Mouse (Mus musculus) liver, postnatal 0 days (tissue): ENCODE data around the gene Dydc1. TPM values are rescaled to one million over a fixed set of nuclear protein-coding genes. Genes with fewer than 3 reads are reported as not detected.

Source experiments
- ATAC-seq: fragments of 200-750 bp; cut with Nextera tagmentation; 2 replicates; pipeline ENCODE4 v1.8.0; 2017; ENCODE audit warnings: mild to moderate bottlenecking, moderate library complexity
- DNase-seq: peaks from one replicate; pipeline ENCODE4 v3.0.0-alpha.2; 2016
- H3K27ac ChIP-seq: fragments of 300-500 bp; sonication (generic); 2 replicates; pipeline ENCODE4 v1.5.1; 2014; ENCODE audit warnings: antibody characterized with exemption, moderate library complexity, mild to moderate bottlenecking, low read depth
- H3K27me3 ChIP-seq: fragments of 300-500 bp; sonication (generic); 2 replicates; pipeline ENCODE4 v1.6.1; 2014; ENCODE audit warnings: low read length, control low read depth, mixed read lengths; ENCODE audit not compliant: insufficient read depth
- H3K36me3 ChIP-seq: fragments of 300-500 bp; sonication (generic); replicated peaks from 2 replicates; pipeline ENCODE4 v1.6.1; 2014; ENCODE audit warnings: mild to moderate bottlenecking, control low read depth, low read length, moderate library complexity, mixed read lengths; ENCODE audit not compliant: insufficient read depth
- H3K4me1 ChIP-seq: fragments of 300-500 bp; sonication (generic); 2 replicates; pipeline ENCODE4 v1.6.1; 2014; ENCODE audit warnings: antibody characterized with exemption, mild to moderate bottlenecking, control low read depth; ENCODE audit not compliant: insufficient read depth
- H3K4me2 ChIP-seq: fragments of 300-500 bp; sonication (generic); 2 replicates; pipeline ENCODE4 v1.6.1; 2014; ENCODE audit warnings: low read depth, mild to moderate bottlenecking, low read length, moderate library complexity, mixed read lengths
- H3K4me3 ChIP-seq: fragments of 300-500 bp; sonication (generic); 2 replicates; pipeline ENCODE4 v1.5.1; 2014; ENCODE audit warnings: low read depth, low read length
- H3K9ac ChIP-seq: fragments of 300-500 bp; sonication (generic); replicated peaks from 2 replicates; pipeline ENCODE4 v1.6.1; 2014; ENCODE audit warnings: mild to moderate bottlenecking, moderate library complexity
- H3K9me3 ChIP-seq: fragments of 300-500 bp; sonication (generic); 2 replicates; pipeline ENCODE4 v1.6.1; 2016; ENCODE audit warnings: mild to moderate bottlenecking, control low read depth, low read length, mixed read lengths
- CTCF ChIP-seq: sonication (generic); IDR thresholded peaks from 2 replicates; pipeline ENCODE4 v1.5.1; 2016; ENCODE audit warnings: antibody characterized with exemption, low read depth
- EP300 ChIP-seq: IDR thresholded peaks from 2 replicates; pipeline ENCODE4 v1.6.1; 2016; ENCODE audit warnings: antibody characterized with exemption, low read depth, mild to moderate bottlenecking
- WGBS: fragments of 180-500 bp; shearing (Covaris S2); extraction: QIAGEN DNeasy Blood & Tissue Kit; methylation state at CpG from one replicate; pipeline ENCODE4 v1.1.7; 2014; ENCODE audit not compliant: insufficient replicate concordance; 5-methylcytosine and 5-hydroxymethylcytosine counted together
- polyA plus RNA-seq: library from polyadenylated mRNA; unstranded; fragments of >200 nt; fragmentation: Nextera tagmentation; extraction: Ambion mirVana; gene quantifications from 2 replicates; pipeline ENCODE4 v1.2.1, GENCODE M21; 2015

Dydc1 gene
- polyA plus RNA-seq, 1 experiment from 2014 or later = not detected

GRCm38 (mm10) chr14:41102269-41102668 lies 29.6 kb downstream of the Dydc1 start:
- no peak overlapping the region for H3K9ac ChIP-seq
- H3K27ac ChIP-seq = peak overlapping the region; percentile 80
- H3K9me3 ChIP-seq = no peaks in the 10 kb centered on the region
- peak; percentile 41 for ATAC-seq
- no peaks in the 10 kb centered on the region for H3K4me1 ChIP-seq
- no peaks in the 10 kb centered on the region for H3K36me3 ChIP-seq
- no peak overlapping the region for H3K4me2 ChIP-seq
- no peaks in the 10 kb centered on the region for H3K27me3 ChIP-seq
- no peak overlapping the region for H3K4me3 ChIP-seq
- DNase-seq = no peak
- WGBS = 41% methylated on average over 2 of the region's 2 CpGs
- no peak for TF ChIP-seq CTCF
- peak; percentile 90 for TF ChIP-seq EP300

GRCm38 (mm10) chr14:41104853-41105444 lies 32.2 kb downstream of the Dydc1 start, which contains the start of gene Mat1a:
Gene Mat1a (plus strand): TSS chr14:41105035.
- no peaks in the 10 kb centered on the region for H3K4me1 ChIP-seq
- peak within 1 kb of the TSS; percentile 71 for H3K9ac ChIP-seq
- peak within 1 kb of the TSS; percentile 41 for H3K4me3 ChIP-seq
- no peaks in the 10 kb centered on the region for H3K27me3 ChIP-seq
- ATAC-seq (peak; percentile 84), DNase-seq (peak; percentile 70)
- H3K36me3 ChIP-seq = no peaks in the 10 kb centered on the region
- WGBS = 39% methylated on average over 10 of the region's 10 CpGs
- H3K9me3 ChIP-seq = no peaks in the 10 kb centered on the region
- H3K27ac ChIP-seq = peak within 1 kb of the TSS; percentile 87
- H3K4me2 ChIP-seq = peak within 1 kb of the TSS; percentile 56
- TF ChIP-seq CTCF = no peak
- peak; percentile 87 for TF ChIP-seq EP300

GRCm38 (mm10) chr14:41111031-41111668 lies 38.4 kb downstream of the Dydc1 start:
- ATAC-seq = 0 out of 2 replicates have a peak, but pooled peaks have one; percentile 6
- H3K27ac ChIP-seq = peak overlapping the region; percentile 31; the same call in 1 of the 2 replicates
- peaks cover 3% of the 10 kb centered on the region; the same call in 1 of the 2 replicates for H3K4me1 ChIP-seq
- 64% methylated on average over 7 of the region's 7 CpGs for WGBS
- H3K4me3 ChIP-seq = no peak overlapping the region
- no peak for DNase-seq
- 0 out of 2 replicates have a peak overlapping the region, but pooled peaks have one; percentile 16 for H3K9ac ChIP-seq
- peaks cover 9% of the 10 kb centered on the region; the same call in 1 of the 2 replicates for H3K36me3 ChIP-seq
- no peaks in the 10 kb centered on the region for H3K27me3 ChIP-seq
- peak overlapping the region; percentile 59 for H3K4me2 ChIP-seq
- TF ChIP-seq CTCF (no peak), EP300 (no peak)
- no peaks in the 10 kb centered on the region for H3K9me3 ChIP-seq

GRCm38 (mm10) chr14:41112944-41113343 lies 40.2 kb downstream of the Dydc1 start:
- H3K4me3 ChIP-seq = no peak overlapping the region
- TF ChIP-seq EP300 (peak; percentile 69), CTCF (no peak)

GRCm38 (mm10) chr14:41116271-41116670 lies 43.6 kb downstream of the Dydc1 start:
- Histone ChIP-seq H3K4me2 (no peak overlapping the region), H3K9me3 (no peaks in the 10 kb centered on the region), H3K4me3 (no peak overlapping the region), H3K27ac (peak overlapping the region; percentile 44), H3K36me3 (peaks cover 19% of the 10 kb centered on the region), H3K27me3 (no peaks in the 10 kb centered on the region), H3K9ac (no peak overlapping the region), H3K4me1 (peaks cover under 1% of the 10 kb centered on the region; the same call in 1 of the 2 replicates)
- TF ChIP-seq CTCF (no peak), EP300 (no peak)
- DNase-seq (peak; percentile 26), ATAC-seq (peak; percentile 4)
- 62% methylated on average over 3 of the region's 3 CpGs for WGBS

More at GRCm38 (mm10) chr14:41112944-41113343, 40.2 kb downstream of the Dydc1 start:
- Histone ChIP-seq H3K4me2 (no peak overlapping the region), H3K36me3 (peaks cover 12% of the 10 kb centered on the region; the same call in 1 of the 2 replicates), H3K27ac (no peak overlapping the region; the same call in 1 of the 2 replicates), H3K9me3 (no peaks in the 10 kb centered on the region), H3K4me1 (peaks cover 3% of the 10 kb centered on the region; the same call in 1 of the 2 replicates), H3K27me3 (no peaks in the 10 kb centered on the region), H3K9ac (no peak overlapping the region)
- ATAC-seq (peak; percentile 40), DNase-seq (peak; percentile 33)
- WGBS = 45% methylated on average over 4 of the region's 4 CpGs

GRCm38 (mm10) chr14:41124683-41125082 lies 52.0 kb downstream of the Dydc1 start:
- H3K9me3 ChIP-seq = no peaks in the 10 kb centered on the region
- no peak overlapping the region for H3K9ac ChIP-seq
- WGBS = 69% methylated on average over 5 of the region's 5 CpGs
- TF ChIP-seq CTCF (no peak), EP300 (no peak)
- no peak overlapping the region for H3K4me3 ChIP-seq
- H3K27ac ChIP-seq = no peak overlapping the region
- DNase-seq (peak; percentile 34), ATAC-seq (peak; percentile 53)
- H3K27me3 ChIP-seq = no peaks in the 10 kb centered on the region
- H3K4me1 ChIP-seq = no peaks in the 10 kb centered on the region
- H3K36me3 ChIP-seq = peaks cover 18% of the 10 kb centered on the region; the same call in 1 of the 2 replicates
- H3K4me2 ChIP-seq = no peak overlapping the region
